Mouse (Mus musculus) midbrain, postnatal 0 days (tissue): ENCODE results near the gene Stpg1. TPM values are rescaled to one million over a fixed set of nuclear protein-coding genes. Genes with fewer than 3 reads are reported as not detected.

Experiments used
- ATAC-seq: fragments of 200-750 bp; cut with Nextera tagmentation; 2 replicates; pipeline ENCODE4 v1.8.0; 2017; ENCODE audit warnings: moderate number of reproducible peaks, mild to moderate bottlenecking, moderate TSS enrichment, moderate library complexity; ENCODE audit not compliant: low FRiP score
- DNase-seq: peaks from one replicate; pipeline ENCODE4 v3.0.0-alpha.2; 2015; ENCODE audit warnings: low spot score
- H3K27ac ChIP-seq: fragments of 300-500 bp; sonication (generic); 2 replicates; pipeline ENCODE4 v1.5.1; 2014; ENCODE audit warnings: low read depth, mild to moderate bottlenecking, low read length, mixed read lengths
- H3K27me3 ChIP-seq: fragments of 300-500 bp; sonication (generic); 2 replicates; pipeline ENCODE4 v1.6.1; 2014; ENCODE audit warnings: low read length, control low read depth, mixed read lengths; ENCODE audit not compliant: insufficient read depth
- H3K36me3 ChIP-seq: fragments of 300-500 bp; sonication (generic); 2 replicates; pipeline ENCODE4 v1.6.1; 2014; ENCODE audit warnings: low read length, control low read depth, mixed read lengths; ENCODE audit not compliant: insufficient read depth
- H3K4me1 ChIP-seq: fragments of 300-500 bp; sonication (generic); 2 replicates; pipeline ENCODE4 v1.6.1; 2014; ENCODE audit warnings: mild to moderate bottlenecking, control low read depth, antibody characterized with exemption, low read length, mixed read lengths; ENCODE audit not compliant: insufficient read depth
- H3K4me2 ChIP-seq: fragments of 300-500 bp; sonication (generic); 2 replicates; pipeline ENCODE4 v1.6.1; 2014; ENCODE audit warnings: low read depth, mild to moderate bottlenecking, low read length, mixed read lengths; ENCODE audit not compliant: poor library complexity, severe bottlenecking
- H3K4me3 ChIP-seq: fragments of 300-500 bp; sonication (generic); 2 replicates; pipeline ENCODE4 v1.5.1; 2014; ENCODE audit warnings: low read depth, mild to moderate bottlenecking, low read length, moderate library complexity
- H3K9ac ChIP-seq: fragments of 300-500 bp; sonication (generic); replicated peaks from 2 replicates; pipeline ENCODE4 v1.6.1; 2014; ENCODE audit warnings: mild to moderate bottlenecking, low read length, moderate library complexity, mixed read lengths; ENCODE audit not compliant: poor library complexity, severe bottlenecking
- H3K9me3 ChIP-seq: fragments of 300-500 bp; sonication (generic); 2 replicates; pipeline ENCODE4 v1.6.1; 2016; ENCODE audit warnings: low read length, control low read depth
- CTCF ChIP-seq: IDR thresholded peaks from 2 replicates; pipeline ENCODE4 v1.5.1; 2016; ENCODE audit warnings: antibody characterized with exemption, mild to moderate bottlenecking
- WGBS: fragments of 180-500 bp; shearing (Covaris S2); extraction: QIAGEN DNeasy Blood & Tissue Kit; methylation state at CpG from one replicate; pipeline ENCODE4 v1.1.7; 2014; 5-methylcytosine and 5-hydroxymethylcytosine counted together
- polyA plus RNA-seq: library from polyadenylated mRNA; unstranded; fragments of >200 nt; fragmentation: Nextera tagmentation; extraction: Ambion mirVana; gene quantifications from 2 replicates; pipeline ENCODE4 v1.2.1, GENCODE M21; 2015
- total RNA-seq: library from RNA; depleted of rRNA; stranded (reverse); fragments of >200 nt; gene quantifications from 2 replicates; pipeline ENCODE4 v1.2.3, GENCODE M21; 2014

The Stpg1 gene
- total and polyA plus RNA-seq, 2 experiments from 2014 or later, result 0.28 to 0.55 TPM

DNA sequence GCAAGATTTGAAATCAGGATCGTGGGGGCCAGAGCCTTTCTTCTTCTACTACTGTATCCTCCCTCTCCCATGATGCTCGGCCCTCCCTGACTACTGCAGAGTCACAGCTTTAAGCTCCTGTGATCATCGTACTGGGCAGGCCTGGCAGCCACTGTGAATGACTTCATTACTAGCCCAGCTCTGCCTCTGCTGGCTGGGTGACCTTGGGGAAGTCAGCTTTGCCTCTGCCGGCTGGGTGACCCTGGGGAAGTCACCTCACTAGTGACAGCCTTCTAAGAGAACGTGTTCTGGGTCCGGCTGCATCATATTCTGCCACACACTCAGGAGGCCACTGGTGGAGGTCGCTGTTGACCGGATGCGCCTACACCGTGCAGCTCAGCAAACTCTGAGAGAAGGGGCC, 16.7 kb upstream of the Stpg1 start:
- peaks cover 52% of the 10 kb centered on the region for H3K36me3 ChIP-seq
- H3K4me3 ChIP-seq, result no peak overlapping the region
- no peak for TF ChIP-seq CTCF
- WGBS, result 85% methylated on average over 10 of the region's 10 CpGs
- H3K27ac ChIP-seq, result no peak overlapping the region
- DNase-seq (no peak), ATAC-seq (no peak)
- H3K9ac ChIP-seq, result no peak overlapping the region
- no peak overlapping the region for H3K4me2 ChIP-seq
- H3K4me1 ChIP-seq, result no peaks in the 10 kb centered on the region
- H3K9me3 ChIP-seq, result no peaks in the 10 kb centered on the region
- no peaks in the 10 kb centered on the region for H3K27me3 ChIP-seq

DNA sequence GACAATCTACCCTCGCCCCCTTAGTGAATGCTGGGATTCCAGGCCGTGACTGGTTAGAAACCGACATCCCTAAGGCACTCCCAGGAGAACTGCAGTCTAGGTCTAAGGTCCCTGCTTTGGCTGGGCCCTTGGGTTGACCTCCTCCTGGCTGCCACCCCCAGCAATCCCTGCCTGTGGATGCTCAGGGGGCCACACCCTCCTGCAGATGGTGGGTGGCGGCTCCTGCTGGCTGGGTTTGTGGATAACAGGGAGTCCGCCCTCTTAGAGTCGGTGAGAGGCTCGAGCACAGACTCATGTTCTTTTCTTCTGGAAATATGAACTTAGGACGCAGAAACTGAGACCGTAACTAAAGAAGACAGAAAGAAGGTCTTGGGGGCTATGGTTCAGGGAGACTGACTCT, 14.2 kb upstream of the Stpg1 start:
- TF ChIP-seq CTCF, result 0 out of 2 replicates have a peak, but pooled peaks have one; percentile 4
- WGBS, result 81% methylated on average over 9 of the region's 9 CpGs

DNA sequence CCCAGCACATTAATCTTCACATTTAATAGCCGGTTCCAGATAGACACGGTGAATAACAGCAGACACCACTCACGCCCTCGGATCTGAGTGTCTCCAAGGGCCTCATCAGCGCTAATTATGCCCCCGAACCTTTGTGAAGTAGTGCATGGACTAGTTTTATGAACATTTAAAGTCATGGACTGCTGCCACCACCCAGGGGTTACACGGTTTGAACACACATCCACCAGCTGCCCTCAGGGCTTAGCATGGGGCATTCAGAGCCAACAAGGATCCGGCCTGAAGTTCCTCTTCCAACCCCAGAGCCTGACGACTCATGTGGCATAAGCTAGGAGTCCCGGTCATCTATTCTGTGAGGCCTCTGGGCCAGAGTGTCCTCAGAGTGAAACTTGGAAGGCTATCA, 9.5 kb upstream of the Stpg1 start:
- Histone ChIP-seq H3K36me3 (peaks cover 34% of the 10 kb centered on the region), H3K27ac (no peak overlapping the region), H3K27me3 (no peaks in the 10 kb centered on the region), H3K9ac (no peak overlapping the region), H3K4me1 (no peaks in the 10 kb centered on the region), H3K9me3 (no peaks in the 10 kb centered on the region), H3K4me2 (no peak overlapping the region), H3K4me3 (no peak overlapping the region)
- no peak for DNase-seq
- ATAC-seq, result no peak
- TF ChIP-seq CTCF, result no peak
- WGBS, result 68% methylated on average over 10 of the region's 10 CpGs

More for the DNA sequence above, 14.2 kb upstream of the Stpg1 start:
- Histone ChIP-seq H3K27me3 (no peaks in the 10 kb centered on the region), H3K9me3 (no peaks in the 10 kb centered on the region), H3K9ac (no peak overlapping the region), H3K4me2 (no peak overlapping the region), H3K27ac (no peak overlapping the region), H3K4me1 (no peaks in the 10 kb centered on the region), H3K4me3 (no peak overlapping the region), H3K36me3 (peaks cover 43% of the 10 kb centered on the region)
- no peak for DNase-seq
- ATAC-seq, result no peak

DNA sequence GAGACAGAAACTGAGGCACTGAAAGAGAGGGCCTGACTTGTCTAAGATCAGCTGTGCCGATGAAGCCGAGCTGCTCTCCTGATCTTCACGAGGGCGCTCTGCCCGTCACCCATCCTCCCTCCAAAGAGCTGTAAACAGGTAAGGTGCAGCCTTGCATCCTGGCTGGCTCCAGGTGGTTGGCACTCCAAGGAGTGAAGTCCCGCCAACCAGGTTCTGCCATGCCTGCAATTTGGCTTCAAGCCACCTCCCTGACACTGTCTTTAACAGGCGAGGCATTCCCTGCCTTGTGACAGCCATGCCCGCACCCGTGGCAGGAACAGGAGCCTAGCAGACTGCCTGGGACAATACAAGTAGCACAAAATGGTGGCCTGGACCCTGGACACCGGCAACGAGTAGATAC, 8.2 kb upstream of the Stpg1 start:
- no peak for ATAC-seq
- H3K27ac ChIP-seq, result no peak overlapping the region

DNA sequence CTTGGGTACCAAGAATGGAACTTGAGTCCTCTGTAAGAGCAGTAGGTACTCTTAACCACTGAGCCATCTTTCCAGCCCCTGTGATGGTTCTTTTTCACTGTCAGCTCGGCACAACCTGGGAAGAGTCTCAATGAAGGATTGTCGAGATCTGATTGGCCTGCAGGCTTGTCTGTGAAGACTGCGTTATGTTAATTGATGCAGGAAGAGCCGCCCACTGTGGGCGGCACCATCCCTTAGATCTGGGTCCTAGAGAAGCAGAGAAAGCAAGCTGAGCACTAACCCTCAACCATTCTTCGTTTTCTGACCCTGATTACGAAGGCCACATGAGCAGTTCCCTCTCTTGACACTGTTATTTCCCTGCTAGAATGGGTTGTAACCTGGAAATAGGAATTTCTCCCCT, 5.3 kb upstream of the Stpg1 start:
- H3K9ac ChIP-seq, result no peak overlapping the region
- 81% methylated on average over 7 of the region's 7 CpGs for WGBS
- DNase-seq (no peak), ATAC-seq (no peak)
- H3K27me3 ChIP-seq, result no peaks in the 10 kb centered on the region
- TF ChIP-seq CTCF, result no peak
- H3K9me3 ChIP-seq, result no peaks in the 10 kb centered on the region
- H3K27ac ChIP-seq, result no peak overlapping the region
- H3K4me1 ChIP-seq, result no peaks in the 10 kb centered on the region
- H3K36me3 ChIP-seq, result peaks cover 32% of the 10 kb centered on the region
- H3K4me2 ChIP-seq, result no peak overlapping the region
- H3K4me3 ChIP-seq, result no peak overlapping the region

More for the DNA sequence above, 8.2 kb upstream of the Stpg1 start:
- Histone ChIP-seq H3K9ac (no peak overlapping the region), H3K9me3 (no peaks in the 10 kb centered on the region), H3K4me1 (no peaks in the 10 kb centered on the region), H3K4me3 (no peak overlapping the region), H3K27me3 (no peaks in the 10 kb centered on the region), H3K36me3 (peaks cover 35% of the 10 kb centered on the region), H3K4me2 (no peak overlapping the region)
- no peak for DNase-seq
- TF ChIP-seq CTCF, result no peak
- 89% methylated on average over 11 of the region's 11 CpGs for WGBS

DNA sequence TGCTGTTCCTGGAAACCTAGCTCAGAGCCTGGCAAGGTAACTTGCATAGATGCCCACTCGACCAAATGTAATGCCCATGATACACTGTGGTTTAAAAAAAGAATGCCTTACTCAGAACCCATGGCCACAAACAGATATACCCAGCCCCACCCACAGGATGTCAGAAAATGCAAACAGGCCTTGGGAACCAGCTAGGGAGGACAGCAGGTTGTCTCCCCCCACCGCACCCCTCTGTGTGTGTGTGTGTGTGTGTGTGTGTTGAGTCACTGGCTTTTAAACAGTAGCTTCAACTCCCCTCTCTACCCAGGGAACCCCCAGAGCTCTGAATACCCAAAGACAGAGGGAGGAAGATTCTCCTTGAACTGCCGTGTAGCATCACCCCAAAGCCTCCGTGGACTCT, 1.3 kb upstream of the Stpg1 start:
- no peak for DNase-seq
- peaks cover 28% of the 10 kb centered on the region for H3K36me3 ChIP-seq
- ATAC-seq, result no peak
- peak overlapping the region; percentile 87 for H3K4me2 ChIP-seq
- 52% methylated on average over 4 of the region's 4 CpGs for WGBS
- no peak overlapping the region for H3K27ac ChIP-seq
- 0 out of 2 replicates have a peak, but pooled peaks cover 2% of the 10 kb centered on the region for H3K4me1 ChIP-seq
- peak overlapping the region; percentile 52; the same call in 1 of the 2 replicates for H3K9ac ChIP-seq
- TF ChIP-seq CTCF, result no peak
- no peaks in the 10 kb centered on the region for H3K9me3 ChIP-seq
- no peaks in the 10 kb centered on the region for H3K27me3 ChIP-seq
- peak overlapping the region; percentile 64 for H3K4me3 ChIP-seq
